Mouse (Mus musculus): ENCODE measurements around the gene 3100002H09Rik.

The 3100002H09Rik gene

GRCm38 (mm10) chr4:124615406-124615960 lies 4.9 kb upstream of the 3100002H09Rik start:
- DNase-seq (ENCODE audit: low spot score in 2 of 2) = no peak

GRCm38 (mm10) chr4:124614189-124614588 lies 3.6 kb upstream of the 3100002H09Rik start:
- no peak for DNase-seq (ENCODE audit: low spot score in 2 of 2)

- no peak for DNase-seq (ENCODE audit: low spot score in 2 of 2)
These were observed 1.2 kb upstream of the 3100002H09Rik start for GRCm38 (mm10) chr4:124611768-124612167.

GRCm38 (mm10) chr4:124610066-124610465 lies 537 bp downstream of the 3100002H09Rik start:
- no peak for DNase-seq (ENCODE audit: low spot score in 2 of 2)

GRCm38 (mm10) chr4:124607166-124607565 lies 3.4 kb downstream of the 3100002H09Rik start:
- no peak for DNase-seq (ENCODE audit: low spot score in 2 of 2)

GRCm38 (mm10) chr4:124606180-124606579 lies 4.4 kb downstream of the 3100002H09Rik start:
- DNase-seq (ENCODE audit: low spot score in 2 of 2) = no peak

GRCm38 (mm10) chr4:124605255-124605654 lies 5.3 kb downstream of the 3100002H09Rik start:
- no peak for DNase-seq (ENCODE audit: low spot score in 2 of 2)

- DNase-seq (ENCODE audit: low spot score in 2 of 2) = no peak
These were observed 6.9 kb downstream of the 3100002H09Rik start for GRCm38 (mm10) chr4:124603712-124604111.

GRCm38 (mm10) chr4:124595929-124596328 lies 14.7 kb downstream of the 3100002H09Rik start:
- DNase-seq (ENCODE audit: low spot score in 2 of 2) = no peak

- DNase-seq (ENCODE audit: low spot score in 2 of 2) = peak in 1 of 2 experiments; percentile 23
These were observed 15.7 kb downstream of the 3100002H09Rik start for GRCm38 (mm10) chr4:124594933-124595332.

- DNase-seq (ENCODE audit: low spot score in 2 of 2) = no peak
These were observed 16.9 kb downstream of the 3100002H09Rik start for GRCm38 (mm10) chr4:124593691-124594090.

- DNase-seq (ENCODE audit: low spot score in 2 of 2) = no peak
These were observed 17.4 kb downstream of the 3100002H09Rik start for GRCm38 (mm10) chr4:124593210-124593609.

- DNase-seq (ENCODE audit: low spot score in 2 of 2) = no peak
These were observed 18.4 kb downstream of the 3100002H09Rik start for GRCm38 (mm10) chr4:124592241-124592640.

- no peak for DNase-seq (ENCODE audit: low spot score in 2 of 2)
These were observed 29.9 kb downstream of the 3100002H09Rik start for GRCm38 (mm10) chr4:124580695-124581094.

GRCm38 (mm10) chr4:124575955-124576445 lies 34.6 kb downstream of the 3100002H09Rik start:
- no peak for DNase-seq (ENCODE audit: low spot score in 2 of 2)

- DNase-seq (ENCODE audit: low spot score in 2 of 2) = no peak
These were observed 35.2 kb downstream of the 3100002H09Rik start for GRCm38 (mm10) chr4:124575269-124575954.

- DNase-seq (ENCODE audit: low spot score in 2 of 2) = peak; percentile 14 to 16
These were observed 37.0 kb downstream of the 3100002H09Rik start for GRCm38 (mm10) chr4:124573586-124573985.

- DNase-seq (ENCODE audit: low spot score in 2 of 2) = peak; percentile 77 to 88
These were observed 39.6 kb downstream of the 3100002H09Rik start for GRCm38 (mm10) chr4:124570977-124571376.

- no peak for DNase-seq (ENCODE audit: low spot score in 2 of 2)
These were observed 40.9 kb downstream of the 3100002H09Rik start for GRCm38 (mm10) chr4:124569661-124570060.

- DNase-seq (ENCODE audit: low spot score in 2 of 2) = no peak
These were observed 47.2 kb downstream of the 3100002H09Rik start for GRCm38 (mm10) chr4:124563371-124563770.

- no peak for DNase-seq (ENCODE audit: low spot score in 2 of 2)
These were observed 47.9 kb downstream of the 3100002H09Rik start for GRCm38 (mm10) chr4:124562721-124563120.
